Mouse (Mus musculus) testis, adult 2 months (tissue): Measurements from ENCODE around the gene Lrtm2.

ENCODE experiments used
- CTCF ChIP-seq: fragments of 200-500 bp; IDR thresholded peaks from 2 replicates; pipeline ENCODE4 v1.5.1; 2012; ENCODE audit warnings: low read depth, mild to moderate bottlenecking, inconsistent platforms, low read length, moderate library complexity; ENCODE audit not compliant: control insufficient read depth, insufficient read depth, insufficient replicate concordance
- POLR2A ChIP-seq: fragments of 200-500 bp; IDR thresholded peaks from 2 replicates; pipeline ENCODE4 v1.6.1; 2012; ENCODE audit warnings: low read depth, mild to moderate bottlenecking, inconsistent platforms, low read length, moderate library complexity; ENCODE audit not compliant: control insufficient read depth

DNA sequence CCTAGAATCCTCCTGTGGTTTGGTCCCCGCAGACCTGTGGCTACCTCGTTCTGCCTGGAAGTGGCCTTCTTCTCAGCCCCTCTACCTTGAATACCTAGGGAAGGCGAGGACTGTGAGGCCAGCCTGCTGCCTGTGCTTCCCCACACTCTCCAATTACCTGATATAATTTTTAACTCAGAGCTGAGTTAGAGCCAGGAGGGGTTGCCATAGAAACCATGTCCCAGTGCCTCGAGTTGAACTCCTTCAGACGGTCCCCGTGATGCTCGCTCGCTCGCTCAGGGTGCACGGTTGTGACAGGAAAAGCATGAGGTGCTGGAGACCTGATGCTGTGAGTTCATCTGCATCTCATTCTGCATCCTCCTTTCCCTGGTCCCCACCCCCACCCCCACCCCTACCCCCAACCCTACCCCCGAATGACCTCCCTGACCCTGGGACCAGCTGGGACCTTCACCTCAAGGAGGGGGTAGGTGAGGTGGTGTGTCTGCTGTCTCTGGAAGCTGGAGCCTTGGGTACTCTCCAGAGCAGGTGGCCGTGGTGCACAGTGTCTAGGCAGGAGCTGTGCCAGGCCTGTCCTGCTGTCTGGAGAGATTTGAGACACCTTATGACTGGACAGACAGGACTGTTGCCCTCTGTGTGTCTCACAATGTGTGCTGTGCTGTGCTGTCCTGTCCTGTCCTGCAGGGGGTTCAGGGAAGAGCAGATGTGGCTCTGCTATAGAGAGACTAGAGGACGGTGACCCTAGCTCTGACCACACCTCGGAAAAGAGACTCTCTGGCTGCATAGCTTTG, 16.8 kb downstream of the Lrtm2 start:
- TF ChIP-seq CTCF (no peak), POLR2A (no peak)
